Mouse (Mus musculus) common myeloid progenitor, adult 5-6 weeks (primary cell): ENCODE data around the gene Exoc7. TPM values are rescaled to one million over a fixed set of nuclear protein-coding genes. Genes with fewer than 3 reads are reported as not detected.

ENCODE experiments used
- ATAC-seq: replicated peaks from 2 replicates; pipeline ENCODE4 v1.8.0; 2016; ENCODE audit warnings: low read depth, mild to moderate bottlenecking, moderate TSS enrichment, inconsistent platforms; ENCODE audit not compliant: poor library complexity, severe bottlenecking
- total RNA-seq: library from RNA; stranded (forward); fragments of 200-1000, 187-1606 nt; gene quantifications from 2 replicates; pipeline ENCODE4 v1.2.3, GENCODE M21; 2017

Exoc7 gene
- total RNA-seq, 1 experiment from 2014 or later = 34.3 TPM

- no peak for ATAC-seq
Measured at GRCm38 (mm10) chr11:116250898-116251297, 56.1 kb downstream of the Exoc7 start.

GRCm38 (mm10) chr11:116247502-116248222, 59.4 kb downstream of the Exoc7 start:
- no peak for ATAC-seq

- no peak for ATAC-seq
Measured at GRCm38 (mm10) chr11:116245616-116246015, 61.4 kb downstream of the Exoc7 start.

GRCm38 (mm10) chr11:116244580-116244979, 62.5 kb downstream of the Exoc7 start:
- ATAC-seq = no peak

- no peak for ATAC-seq
Measured at GRCm38 (mm10) chr11:116241744-116242235, 65.2 kb downstream of the Exoc7 start.

GRCm38 (mm10) chr11:116239797-116240196, 67.2 kb downstream of the Exoc7 start:
- ATAC-seq = no peak

Other genes with a start within 250 kb of the Exoc7 start
- gene Unc13d, start 229.3 kb downstream of the Exoc7 start, total RNA-seq = 29.7 and 29.9 TPM in 2 replicates
- gene Wbp2, start 220.2 kb downstream of the Exoc7 start, total RNA-seq = 26.2 and 32.7 TPM in 2 replicates
- 5.8 and 11.3 TPM in 2 replicates for gene Trim47, start 180.0 kb downstream of the Exoc7 start, total RNA-seq
- 9.9 and 12.5 TPM in 2 replicates for gene Trim65, start 176.1 kb downstream of the Exoc7 start, total RNA-seq
- 38.7 and 40.5 TPM in 2 replicates for gene Mrpl38, start 168.4 kb downstream of the Exoc7 start, total RNA-seq
- gene Fbf1, start 139.1 kb downstream of the Exoc7 start, total RNA-seq = 20.2 and 21.7 TPM in 2 replicates
- gene Ten1, start 108.4 kb downstream of the Exoc7 start, total RNA-seq = 21.5 and 34.3 TPM in 2 replicates
- 24.2 and 25.9 TPM in 2 replicates for gene Acox1, start 108.2 kb downstream of the Exoc7 start, total RNA-seq
- gene Evpl, start 69.2 kb downstream of the Exoc7 start, total RNA-seq = 2.2 and 2.6 TPM in 2 replicates
- gene Srp68, start 33.0 kb downstream of the Exoc7 start, total RNA-seq = 56.9 and 62.6 TPM in 2 replicates
- gene Galr2, start 26.3 kb downstream of the Exoc7 start, total RNA-seq = not detected in 2 replicates
- not detected in 2 replicates for gene Foxj1, start 28.2 kb upstream of the Exoc7 start, total RNA-seq
- 7.0 and 9.2 TPM in 2 replicates for gene Rnf157, start 105.8 kb upstream of the Exoc7 start, total RNA-seq
- gene Ubald2, start 126.9 kb upstream of the Exoc7 start, total RNA-seq = 60.7 and 82.5 TPM in 2 replicates
- not detected in 2 replicates for gene Qrich2, start 159.0 kb upstream of the Exoc7 start, total RNA-seq
- 28.1 and 35.2 TPM in 2 replicates for gene Prpsap1, start 187.0 kb upstream of the Exoc7 start, total RNA-seq
- 55.3 and 61.0 TPM in 2 replicates for gene Sphk1, start 223.7 kb upstream of the Exoc7 start, total RNA-seq